ENCODE assay signal across 8 mouse cellular contexts in the genomic region with DNA sequence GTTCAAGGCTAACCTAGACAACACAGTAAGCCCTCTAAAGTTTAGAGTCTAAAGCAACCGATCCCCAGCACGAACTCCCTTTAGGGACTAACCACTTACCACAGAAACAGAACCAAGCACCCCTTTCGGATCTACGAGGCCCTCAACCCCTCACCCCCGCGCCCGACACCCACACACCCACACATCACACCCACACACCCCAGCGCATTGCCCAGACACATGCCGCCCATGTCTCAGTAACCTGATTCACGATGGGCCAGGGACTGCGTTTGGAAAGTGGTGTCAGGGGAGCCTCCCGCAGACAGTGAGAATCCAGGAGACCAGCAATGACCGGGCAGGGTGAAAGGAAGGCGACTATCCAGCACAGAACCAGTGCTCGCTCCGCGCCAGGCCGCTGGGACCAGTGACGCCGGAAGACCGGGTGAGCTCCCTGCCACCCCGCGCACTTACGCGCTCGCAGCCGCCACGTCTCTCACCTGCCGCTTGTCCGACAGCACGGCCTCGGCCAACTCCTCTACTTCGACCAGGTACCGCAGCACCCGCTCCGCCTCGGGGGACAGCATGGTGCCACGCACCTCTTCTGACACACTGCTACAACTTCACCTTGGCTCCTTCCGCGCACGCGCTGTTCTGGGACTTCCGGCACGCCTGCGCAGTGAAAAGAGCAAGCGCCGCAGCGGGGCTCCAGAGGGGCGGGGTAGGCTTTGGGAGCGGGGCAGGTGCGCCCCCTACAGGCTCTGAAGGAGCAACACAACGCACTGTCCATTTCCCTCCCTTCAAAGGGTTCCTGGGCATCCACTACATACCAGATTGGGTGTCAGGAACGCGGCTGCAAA. TPM values are rescaled to one million over a fixed set of nuclear protein-coding genes. Genes with fewer than 3 reads are reported as not detected.
DNase-seq lines count a peak whose midpoint lies in the region; ATAC-seq and TF ChIP-seq lines count a peak whose summit lies in the region.

Gene Pdrg1, minus strand, starts transcription at position 670 of the 836 bp plus-strand sequence.

- POLR2A ChIA-PET in Patski (lab: Charles Lee) = interaction anchor here (0.7 kb wide), 1 partner anchor 91 kb away, joined by 3 read pairs; no protein-coding TSS in a partner anchor

- peak within 1 kb of the TSS; percentile 55 for H3K27ac ChIP-seq in hindbrain, embryonic 13.5 days

- peaks cover 37% of the 10 kb centered on the region for H3K36me3 ChIP-seq in hindbrain, embryonic 13.5 days

- WGBS in hindbrain, embryonic 13.5 days = 2% methylated on average over 54 of the region's 54 CpGs

- no peaks in the 10 kb centered on the region for H3K9me3 ChIP-seq in hindbrain, embryonic 13.5 days

- ATAC-seq in Patski = peak; percentile 88
- ATAC-seq in hindbrain, embryonic 13.5 days (ENCODE audit: low FRiP score) = peak; percentile 93

- peak; percentile 64 for DNase-seq in Patski (ENCODE audit: low read depth, low spot score)
- DNase-seq in cerebellum, postnatal 14 days = peak; percentile 99
- peak; percentile 87 to 93 for DNase-seq in frontal cortex, postnatal 14 days (ENCODE audit: low spot score in 2 of 2)
- DNase-seq in layer of hippocampus, postnatal 25 days (ENCODE audit: extremely low spot score in 1 of 2, low spot score in 1 of 2) = peak; percentile 93 to 95
- DNase-seq in lung, postnatal 25 days (ENCODE audit: low spot score) = peak; percentile 93
- DNase-seq in retina, embryonic 14.5 days (ENCODE audit: low spot score) = peak; percentile 98
- DNase-seq in thymus, postnatal 4 days = peak; percentile 96

- H3K4me3 ChIP-seq in hindbrain, embryonic 13.5 days = peak within 1 kb of the TSS; percentile 93

- peaks cover 24% of the 10 kb centered on the region for H3K4me1 ChIP-seq in hindbrain, embryonic 13.5 days (replicated peaks)

- H3K27me3 ChIP-seq in Patski = peaks cover 23% of the 10 kb centered on the region
- peaks cover 15% of the 10 kb centered on the region for H3K27me3 ChIP-seq in hindbrain, embryonic 13.5 days

- H3K9ac ChIP-seq in hindbrain, embryonic 13.5 days = peak within 1 kb of the TSS; percentile 93

- TF ChIP-seq CTCF in Patski (IDR thresholded peaks at IDR 0.05) = peak; percentile 99

- in situ Hi-C loops in Patski (cut with MboI; ENCODE audit: low pct_unique_long_range_greater_than_20kb) = loop anchor here (5.0 to 10.0 kb wide), 2 partner anchors 98 to 170 kb away; partner anchors contain the start of gene Tpx2

- H3K4me2 ChIP-seq in hindbrain, embryonic 13.5 days = peak within 1 kb of the TSS; percentile 96

- CTCF ChIA-PET in Patski (lab: Charles Lee) = interaction anchor here (1.0 to 2.9 kb wide), 4 partner anchors 71 to 125 kb away, joined by 3 to 10 read pairs (median 4); no protein-coding TSS in a partner anchor

RNA-seq across cellular contexts. Expression of gene Pdrg1, which starts in this region (rescaled TPM):
- polyA plus RNA-seq in Patski (2021) = 131 TPM
- 189 and 197 TPM in 2 replicates for polyA plus RNA-seq in hindbrain, embryonic 13.5 days (2015; fragmentation: Nextera tagmentation; extraction: Ambion mirVana)
- total RNA-seq in layer of hippocampus, postnatal 25 days (2021) = 10 to 100 TPM; 41.2 to 43.8 TPM

Comparison
In these comparisons a context has a peak if more than half of its experiments do, and no peak if none do; other contexts are left out.
1. Peak in every context shown above with its lines: DNase-seq, ATAC-seq, H3K4me3 ChIP-seq and H3K27ac ChIP-seq.